Mouse (Mus musculus): Measurements from ENCODE around the gene Dolpp1.

GRCm38 (mm10) chr2:30392114-30392576 is at the start of gene Dolpp1:
- TF ChIP-seq GATA1 (IDR thresholded peaks at IDR 0.05; ENCODE audit: borderline replicate concordance, low read length), result no peak
- TF ChIP-seq FLI1 (IDR thresholded peaks at IDR 0.05; ENCODE audit: low read length), result no peak

All from megakaryocyte, embryonic 14.5 days (primary cell).